Mouse (Mus musculus): ENCODE data around the gene Slc22a20.

- no peak for TF ChIP-seq CTCF (IDR thresholded peaks at IDR 0.05; ENCODE audit: control insufficient read depth, insufficient read depth, low read length)
- no peak for TF ChIP-seq POLR2A (IDR thresholded peaks at IDR 0.05; ENCODE audit: borderline replicate concordance, control insufficient read depth, low read depth, low read length)
Observed at GRCm38 (mm10) chr19:5955704-5956670, 30.0 kb downstream of the Slc22a20 start.
